Mouse (Mus musculus) liver, embryonic 14.5 days (tissue): ENCODE data around the gene Tef. TPM values are rescaled to one million over a fixed set of nuclear protein-coding genes. Genes with fewer than 3 reads are reported as not detected.

Experiments used
- ATAC-seq: fragments of 200-750 bp; cut with Nextera tagmentation; 2 replicates; pipeline ENCODE4 v1.8.0; 2017; ENCODE audit warnings: moderate number of reproducible peaks, mild to moderate bottlenecking, moderate library complexity; ENCODE audit not compliant: insufficient read depth
- DNase-seq, 3 experiments: peaks; one replicate each; pipeline ENCODE4 v3.0.0-alpha.2; 2012 to 2013; ENCODE audit warnings: low read depth in 3 of 3, low spot score in 3 of 3
- H3K27ac ChIP-seq: fragments of 300-500 bp; sonication (generic); 2 replicates; pipeline ENCODE4 v1.5.1; 2014; ENCODE audit warnings: moderate library complexity, mild to moderate bottlenecking, control low read depth, inconsistent platforms
- H3K27me3 ChIP-seq: fragments of 300-500 bp; sonication (generic); 2 replicates; pipeline ENCODE4 v1.6.1; 2014; ENCODE audit warnings: mild to moderate bottlenecking, low read length, moderate library complexity; ENCODE audit not compliant: control insufficient read depth, insufficient read depth
- H3K36me3 ChIP-seq: fragments of 300-500 bp; sonication (generic); replicated peaks from 2 replicates; pipeline ENCODE4 v1.6.1; 2014; ENCODE audit warnings: low read depth; ENCODE audit not compliant: control insufficient read depth, insufficient read depth
- H3K4me1 ChIP-seq, 2 experiments: fragments of 200-500 bp in 1 of 2; fragments of 300-500 bp in 1 of 2; sonication (generic) in 1 of 2; replicated peaks; 2 replicates each; pipeline ENCODE4 v1.6.1; 2012 to 2014; ENCODE audit warnings: antibody characterized with exemption in 1 of 2, inconsistent platforms in 1 of 2, low read length in 1 of 2; ENCODE audit not compliant: control insufficient read depth in 2 of 2, insufficient read depth in 2 of 2
- H3K4me2 ChIP-seq: fragments of 300-500 bp; sonication (generic); 2 replicates; pipeline ENCODE4 v1.6.1; 2014; ENCODE audit warnings: low read depth, mild to moderate bottlenecking, control low read depth, moderate library complexity
- H3K4me3 ChIP-seq, 2 experiments: fragments of 200-500 bp in 1 of 2; fragments of 300-500 bp in 1 of 2; sonication (generic) in 1 of 2; 2 replicates each; pipeline ENCODE4 v1.5.1; 2012 to 2014; ENCODE audit warnings: low read depth in 2 of 2, low read length in 2 of 2, mild to moderate bottlenecking in 2 of 2, control low read depth in 1 of 2, inconsistent platforms in 1 of 2, moderate library complexity in 1 of 2; ENCODE audit not compliant: insufficient read depth in 1 of 2
- H3K9ac ChIP-seq: fragments of 300-500 bp; sonication (generic); replicated peaks from 2 replicates; pipeline ENCODE4 v1.6.1; 2014; ENCODE audit warnings: mild to moderate bottlenecking, control low read depth, moderate library complexity
- H3K9me3 ChIP-seq: fragments of 300-500 bp; sonication (generic); 2 replicates; pipeline ENCODE4 v1.6.1; 2016; ENCODE audit warnings: low read length, mixed read lengths; ENCODE audit not compliant: control insufficient read depth
- CTCF ChIP-seq: IDR thresholded peaks from 2 replicates; pipeline ENCODE4 v1.5.1; 2016; ENCODE audit warnings: antibody characterized with exemption, low read depth, control low read depth
- EP300 ChIP-seq: IDR thresholded peaks from 2 replicates; pipeline ENCODE4 v1.6.1; 2016; ENCODE audit warnings: antibody characterized with exemption, low read depth
- WGBS: fragments of 180-500 bp; shearing (Covaris S2); extraction: QIAGEN DNeasy Blood & Tissue Kit; methylation state at CpG from one replicate; pipeline ENCODE4 v1.1.7; 2014; ENCODE audit not compliant: insufficient replicate concordance; 5-methylcytosine and 5-hydroxymethylcytosine counted together
- polyA plus RNA-seq, 2 experiments: library from polyadenylated mRNA; depleted of rRNA in 1 of 2; stranded (reverse) in 1 of 2; unstranded in 1 of 2; fragments of >200 nt; fragmentation: Nextera tagmentation in 1 of 2; extraction: Ambion mirVana in 1 of 2; gene quantifications; 2 replicates each; pipeline versions ENCODE4 v1.2.1 to v1.2.3; 2012 to 2014

Gene Tef
- polyA plus RNA-seq, 2 experiments: 2.7 to 5.1 TPM

GRCm38 (mm10) chr15:81838554-81839235 lies 36.5 kb downstream of the Tef start:
- no peak overlapping the region for H3K9ac ChIP-seq
- 61% methylated on average over 14 of the region's 14 CpGs for WGBS
- no peak overlapping the region for H3K27ac ChIP-seq
- H3K4me2 ChIP-seq: no peak overlapping the region
- ATAC-seq: no peak
- no peak for DNase-seq
- TF ChIP-seq EP300: no peak
- TF ChIP-seq CTCF: no peak
- H3K4me1 ChIP-seq: peaks cover 2 to 8% of the 10 kb centered on the region in 2 experiments; a peak in 3 of 4 replicates
- H3K36me3 ChIP-seq: no peaks in the 10 kb centered on the region
- H3K4me3 ChIP-seq: no peak overlapping the region
- H3K9me3 ChIP-seq: no peaks in the 10 kb centered on the region
- H3K27me3 ChIP-seq: peaks cover 5% of the 10 kb centered on the region

GRCm38 (mm10) chr15:81839634-81840033 lies 37.4 kb downstream of the Tef start:
- DNase-seq: no peak
- 58% methylated on average over 5 of the region's 5 CpGs for WGBS
- Histone ChIP-seq H3K4me2 (no peak overlapping the region), H3K27me3 (peaks cover 5% of the 10 kb centered on the region), H3K36me3 (no peaks in the 10 kb centered on the region), H3K4me3 (no peak overlapping the region), H3K4me1 (peaks cover 2 to 8% of the 10 kb centered on the region in 2 experiments; a peak in 3 of 4 replicates), H3K27ac (no peak overlapping the region), H3K9ac (no peak overlapping the region), H3K9me3 (no peaks in the 10 kb centered on the region)
- no peak for TF ChIP-seq EP300
- ATAC-seq: peak; percentile 55; the same call in 1 of the 2 replicates

- WGBS: 86% methylated on average over 7 of the region's 7 CpGs
Observed at GRCm38 (mm10) chr15:81840306-81840705, 38.1 kb downstream of the Tef start.

GRCm38 (mm10) chr15:81842275-81842674 lies 40.1 kb downstream of the Tef start:
- Histone ChIP-seq H3K9me3 (no peaks in the 10 kb centered on the region), H3K27ac (no peak overlapping the region), H3K4me2 (no peak overlapping the region), H3K4me1 (peaks cover 0 to 2% of the 10 kb centered on the region in 2 experiments; a peak in 1 of 4 replicates), H3K27me3 (no peaks in the 10 kb centered on the region), H3K9ac (no peak overlapping the region), H3K4me3 (no peak overlapping the region), H3K36me3 (no peaks in the 10 kb centered on the region)
- DNase-seq (no peak), ATAC-seq (no peak)
- TF ChIP-seq CTCF: no peak
- no peak for TF ChIP-seq EP300
- WGBS: 66% methylated on average over 7 of the region's 7 CpGs

More at GRCm38 (mm10) chr15:81840306-81840705, 38.1 kb downstream of the Tef start:
- TF ChIP-seq CTCF: no peak
- no peak for TF ChIP-seq EP300
- Histone ChIP-seq H3K27me3 (peaks cover 2% of the 10 kb centered on the region; the same call in 1 of the 2 replicates), H3K4me3 (no peak overlapping the region), H3K4me2 (no peak overlapping the region), H3K9ac (no peak overlapping the region), H3K4me1 (peaks cover 2 to 6% of the 10 kb centered on the region in 2 experiments; a peak in 3 of 4 replicates), H3K36me3 (no peaks in the 10 kb centered on the region), H3K9me3 (no peaks in the 10 kb centered on the region), H3K27ac (no peak overlapping the region)
- ATAC-seq (no peak), DNase-seq (no peak)

GRCm38 (mm10) chr15:81845033-81845625 lies 42.9 kb downstream of the Tef start:
- TF ChIP-seq EP300 (no peak), CTCF (no peak)
- no peak overlapping the region for H3K4me2 ChIP-seq
- no peak for DNase-seq
- 79% methylated on average over 5 of the region's 5 CpGs for WGBS
- no peak overlapping the region for H3K27ac ChIP-seq
- H3K9ac ChIP-seq: no peak overlapping the region
- H3K4me3 ChIP-seq: no peak overlapping the region
- peaks cover 12% of the 10 kb centered on the region for H3K36me3 ChIP-seq
- no peaks in the 10 kb centered on the region for H3K27me3 ChIP-seq
- no peaks in the 10 kb centered on the region for H3K9me3 ChIP-seq
- ATAC-seq: no peak
- no peaks in the 10 kb centered on the region for H3K4me1 ChIP-seq
